Mouse (Mus musculus) gastrocnemius, adult 18-20 months (tissue): ENCODE results near the gene Cyp2a12. TPM values are rescaled to one million over a fixed set of nuclear protein-coding genes. Genes with fewer than 3 reads are reported as not detected.
"Not testable (repeated sequence)": the region's sequence is repeated elsewhere in the genome, so short reads cannot be mapped to it uniquely, and the experiment has no call there.

Source experiments
- DNase-seq: peaks from one replicate; pipeline ENCODE4 v3.0.0; 2021; ENCODE audit warnings: low spot score
- long read RNA-seq, 2 experiments: library from polyadenylated mRNA; stranded (forward); transcript quantifications; one replicate each; pipeline ENCODE4 v2.0.0; 2021
- total RNA-seq, 2 experiments: library from RNA; stranded (reverse); gene quantifications; 2 replicates each; pipeline ENCODE4 v1.2.3; 2021

The Cyp2a12 gene
- under 1 TPM; 0.09 to 0.26 TPM for total RNA-seq
- long read RNA-seq, experiment 1: 0 reads
- long read RNA-seq, experiment 2: 0 reads

- no peak for DNase-seq
Observed at GRCm38 (mm10) chr7:27028789-27029188, at the start of gene Cyp2a12. Gene Cyp2a12 (plus strand): TSS chr7:27029081.

DNA sequence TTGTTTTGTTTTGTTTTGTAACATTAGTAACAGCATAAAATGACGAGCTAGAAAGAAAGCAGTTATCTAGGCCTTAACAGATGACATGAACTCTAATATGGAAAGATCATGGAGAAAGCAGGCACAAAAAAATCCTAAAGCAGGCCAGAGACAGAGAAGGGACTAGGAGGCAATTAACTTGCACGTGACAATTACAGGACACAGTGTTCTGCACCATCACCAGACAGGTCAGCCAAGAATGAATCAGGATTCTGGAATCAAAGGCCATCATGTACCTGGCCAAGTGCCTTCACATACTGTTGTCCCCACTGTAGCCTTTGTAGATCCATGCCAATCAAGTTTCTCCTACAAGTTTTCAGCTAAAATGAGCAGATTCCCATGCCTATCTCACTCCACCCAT, 47.4 kb upstream of the Cyp2a12 start:
- DNase-seq: not testable (repeated sequence)

DNA sequence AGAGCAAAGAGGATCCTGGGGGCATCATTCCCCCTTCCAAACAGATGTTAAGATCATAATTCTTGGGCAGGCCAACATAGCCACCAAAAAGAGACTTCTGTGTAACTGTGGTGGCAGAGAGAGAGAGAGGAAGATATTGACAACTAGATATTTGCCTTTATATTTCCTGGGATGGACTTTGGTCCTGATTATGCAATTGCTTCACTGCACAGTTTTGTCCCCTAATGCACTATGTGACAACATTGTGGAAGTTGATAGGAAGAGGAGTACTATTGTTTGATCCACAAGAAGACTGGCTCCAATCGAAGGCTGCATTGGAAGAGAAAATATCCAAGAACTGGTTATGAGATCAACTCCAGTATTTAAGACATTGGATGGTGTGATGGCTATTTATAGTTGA, 46.9 kb upstream of the Cyp2a12 start:
- not testable (repeated sequence) for DNase-seq

DNA sequence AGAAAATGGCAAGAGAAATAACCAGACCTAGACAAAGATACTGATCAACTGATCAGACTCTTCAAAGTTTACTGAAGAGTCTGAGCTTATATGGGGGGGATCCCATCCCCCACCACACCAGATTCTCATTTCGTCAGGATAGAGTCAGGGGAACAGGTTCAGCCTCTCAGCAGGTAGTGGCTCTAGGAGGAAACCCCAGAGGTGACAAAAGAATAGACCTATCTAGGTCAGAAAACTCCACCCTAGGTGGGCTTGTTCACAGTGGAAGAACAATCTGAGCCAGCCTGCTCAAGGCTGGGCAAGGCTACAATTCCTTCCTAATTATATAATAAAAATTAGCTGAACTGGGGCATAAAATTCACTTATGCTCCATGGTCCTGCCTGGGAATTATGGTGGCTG, 46.3 kb upstream of the Cyp2a12 start:
- DNase-seq: no peak

DNA sequence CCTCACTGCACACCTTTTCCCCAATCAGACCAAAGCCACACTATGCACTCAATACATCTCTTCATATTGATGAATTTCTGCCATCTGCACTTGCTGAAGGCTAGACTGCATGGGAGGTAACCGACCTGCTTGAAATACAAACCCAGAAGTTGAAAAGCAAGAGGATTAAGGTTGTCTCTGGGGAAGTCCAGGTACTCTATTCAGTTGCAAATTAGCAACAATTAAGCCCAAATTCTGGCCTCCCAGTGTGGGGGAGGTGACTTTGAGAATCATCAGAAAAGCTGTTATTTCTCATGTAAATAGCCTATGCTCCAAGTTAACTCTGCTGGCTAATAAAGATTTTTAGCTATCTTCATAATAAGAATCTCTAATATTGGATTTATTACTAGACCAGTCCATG, 45.7 kb upstream of the Cyp2a12 start:
- not testable (repeated sequence) for DNase-seq

GRCm38 (mm10) chr7:27026581-27026980, 2.3 kb upstream of the Cyp2a12 start:
- not testable (repeated sequence) for DNase-seq

- DNase-seq: not testable (repeated sequence)
Observed at GRCm38 (mm10) chr7:27048886-27049285, 20.0 kb downstream of the Cyp2a12 start.

DNA sequence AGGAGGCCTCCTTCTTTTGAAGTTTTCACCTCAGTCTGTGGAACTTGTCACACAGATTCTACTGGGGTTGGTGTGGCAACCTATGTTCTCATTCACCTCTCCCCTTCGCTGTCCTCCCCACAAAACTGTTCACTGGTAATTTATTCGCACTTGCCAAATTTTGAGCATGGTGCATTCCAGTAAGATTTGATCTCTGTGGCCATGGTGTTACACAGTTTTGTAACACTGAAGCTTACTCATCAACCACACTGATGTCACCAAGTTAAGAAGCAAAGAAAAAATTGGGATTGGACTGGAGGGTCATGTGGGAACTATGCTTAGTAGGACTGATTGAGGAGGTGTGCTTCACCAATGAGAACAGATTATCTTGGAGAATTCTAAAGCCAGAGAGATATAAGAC, 30.5 kb downstream of the Cyp2a12 start:
- DNase-seq: not testable (repeated sequence)

- DNase-seq: not testable (repeated sequence)
Observed at GRCm38 (mm10) chr7:27059896-27060295, 31.0 kb downstream of the Cyp2a12 start.

- no peak for DNase-seq
Observed at GRCm38 (mm10) chr7:27078641-27079040, 49.8 kb downstream of the Cyp2a12 start.

- DNase-seq: no peak
Observed at GRCm38 (mm10) chr7:27081625-27082024, 52.7 kb downstream of the Cyp2a12 start.

Other genes with a start within 250 kb of the Cyp2a12 start
- not detected for gene Cyp2g1, start 220.2 kb upstream of the Cyp2a12 start, total RNA-seq
- gene Cyp2a5, start 193.8 kb upstream of the Cyp2a12 start, total RNA-seq: not detected
- not detected for gene Cyp2a22, start 89.7 kb upstream of the Cyp2a12 start, total RNA-seq
- gene Cyp2f2, start 90.8 kb downstream of the Cyp2a12 start, total RNA-seq: 1 to 10 TPM; 1.5 to 1.9 TPM
- gene Cyp2t4, start 124.6 kb downstream of the Cyp2a12 start, total RNA-seq: not detected
- gene Egln2, start 137.7 kb downstream of the Cyp2a12 start, total RNA-seq: 100 to 1,000 TPM; 107 to 108 TPM
- gene Rab4b, start 149.8 kb downstream of the Cyp2a12 start, total RNA-seq: 1 to 10 TPM; 6.0 to 6.1 TPM
- gene Gm21983, start 152.0 kb downstream of the Cyp2a12 start, total RNA-seq: under 1 TPM in 1 of 2 experiments, not detected in 1; 0.21 TPM
- not detected for gene Mia, start 152.1 kb downstream of the Cyp2a12 start, total RNA-seq
- gene BC024978, start 166.7 kb downstream of the Cyp2a12 start, total RNA-seq: 10 to 100 TPM; 14.3 to 14.6 TPM
- gene Snrpa, start 167.2 kb downstream of the Cyp2a12 start, total RNA-seq: 10 to 100 TPM; 27.5 to 33.0 TPM
- 1 to 10 TPM; 3.8 to 4.2 TPM for gene Itpkc, start 199.6 kb downstream of the Cyp2a12 start, total RNA-seq
- 1 to 10 TPM; 2.6 to 2.9 TPM for gene Coq8b, start 203.9 kb downstream of the Cyp2a12 start, total RNA-seq
- 1 to 10 TPM; 2.2 to 2.8 TPM for gene Numbl, start 229.4 kb downstream of the Cyp2a12 start, total RNA-seq